Mouse (Mus musculus) brain, embryonic 14.5 days (tissue): ENCODE measurements around the gene Tmem268. TPM values are rescaled to one million over a fixed set of nuclear protein-coding genes. Genes with fewer than 3 reads are reported as not detected.

Source experiments
- DNase-seq: peaks from one replicate; pipeline ENCODE4 v3.0.0-alpha.2; 2011; ENCODE audit warnings: low read depth
- CTCF ChIP-seq: fragments of 200-500 bp; IDR thresholded peaks from 2 replicates; pipeline ENCODE4 v1.5.1; 2012; ENCODE audit warnings: inconsistent platforms, mild to moderate bottlenecking, moderate library complexity, borderline replicate concordance; ENCODE audit not compliant: insufficient read depth, insufficient read length; ENCODE audit errors: extremely low read depth
- POLR2A ChIP-seq: fragments of 200-500 bp; IDR thresholded peaks from 2 replicates; pipeline ENCODE4 v1.6.1; 2012; ENCODE audit warnings: mild to moderate bottlenecking, inconsistent platforms, borderline replicate concordance; ENCODE audit not compliant: poor library complexity, insufficient read depth, insufficient read length, severe bottlenecking; ENCODE audit errors: extremely low read depth
- polyA plus RNA-seq: library from polyadenylated mRNA; depleted of rRNA; stranded (reverse); fragments of >200 nt; gene quantifications from 2 replicates; pipeline ENCODE4 v1.2.3, GENCODE M21; 2012

Gene Tmem268
- polyA plus RNA-seq, 1 experiment: 5.2 TPM

DNA sequence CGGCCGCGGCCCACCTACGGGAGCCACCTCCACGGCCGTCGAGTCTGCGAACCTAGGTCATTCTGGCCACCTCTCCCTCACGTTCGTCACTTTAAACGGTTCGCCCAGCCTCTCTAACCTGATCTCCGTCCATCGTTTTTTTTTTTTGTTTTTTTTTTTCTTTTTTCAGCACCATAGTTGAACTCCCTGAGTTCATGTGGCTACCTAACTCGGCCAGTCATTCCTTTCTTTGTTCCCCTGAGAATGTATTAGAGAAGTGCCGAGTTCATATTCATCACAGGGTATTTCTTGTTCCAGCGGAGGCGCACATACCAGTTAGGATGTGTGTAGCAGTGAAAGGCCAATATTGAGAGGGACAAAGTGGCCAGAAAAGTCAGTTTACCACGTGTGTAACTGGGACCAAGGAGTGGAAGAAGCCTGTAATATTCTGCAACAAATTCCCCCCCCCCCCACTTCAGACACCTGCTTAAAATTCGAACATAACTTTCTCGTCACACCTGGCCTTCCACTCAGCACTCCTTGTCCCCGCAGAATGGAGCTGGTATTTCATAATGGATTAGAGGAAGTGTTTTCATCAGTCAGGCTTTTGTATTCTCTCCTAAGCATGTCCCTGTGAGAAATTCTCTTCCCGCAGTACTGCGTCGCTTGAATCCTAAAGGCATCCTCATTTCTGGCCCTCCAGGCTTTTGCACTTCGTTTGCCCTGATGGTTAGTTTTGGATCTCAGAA lies 13.2 kb upstream of the Tmem268 start:
- TF ChIP-seq CTCF: no peak
- no peak for TF ChIP-seq POLR2A
- DNase-seq: peak; percentile 27

DNA sequence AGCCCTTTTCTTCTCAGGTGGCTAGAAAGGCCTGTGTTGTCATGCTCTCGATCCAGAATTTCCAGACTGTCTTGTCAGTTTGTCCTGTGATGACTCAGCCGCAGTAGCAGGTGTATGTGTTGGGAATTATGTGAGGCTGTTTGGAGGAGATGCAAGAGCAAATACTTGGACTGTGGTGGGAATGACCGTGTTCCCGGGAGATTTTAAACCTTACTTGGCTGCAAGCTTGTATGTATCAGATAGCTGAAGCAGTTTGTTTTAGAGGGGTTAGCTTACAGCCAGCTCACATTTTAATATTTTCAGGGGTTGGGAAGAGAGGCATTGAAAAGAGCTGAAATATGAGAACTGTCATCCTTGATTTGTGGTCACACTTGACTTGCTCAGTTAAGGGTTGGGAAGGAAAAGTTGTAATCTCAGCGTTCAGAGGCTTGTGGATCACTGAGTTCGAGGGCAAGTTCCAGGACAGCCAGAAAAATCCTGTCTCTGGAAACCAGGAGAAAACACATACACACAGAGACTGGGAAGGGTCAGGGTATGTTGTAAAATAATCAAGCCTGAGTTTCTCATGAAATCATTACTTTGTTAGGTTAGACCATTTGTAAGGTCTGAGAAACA lies 12.0 kb upstream of the Tmem268 start:
- no peak for DNase-seq
- TF ChIP-seq POLR2A (no peak), CTCF (no peak)

DNA sequence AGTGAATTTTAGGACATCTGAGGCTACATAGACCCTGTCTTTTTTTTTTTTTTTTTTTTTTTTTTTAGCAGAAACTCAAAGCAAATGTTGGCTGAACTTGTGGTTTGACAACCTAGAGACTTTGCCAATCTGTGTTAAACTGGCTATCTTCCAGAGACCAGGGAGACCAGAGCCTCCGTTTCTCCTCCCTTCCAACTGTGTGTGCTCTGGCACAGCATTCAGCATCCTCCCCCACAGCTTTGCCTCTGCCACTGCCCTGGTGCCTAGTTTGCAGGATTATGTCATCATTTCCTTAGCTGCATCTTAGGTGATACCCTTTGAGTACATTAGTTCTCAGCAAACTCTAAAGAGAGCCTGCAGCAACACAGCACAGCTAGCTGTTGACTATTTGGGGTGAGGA lies 10.8 kb upstream of the Tmem268 start:
- peak; percentile 44 for DNase-seq
- TF ChIP-seq POLR2A (no peak), CTCF (no peak)

DNA sequence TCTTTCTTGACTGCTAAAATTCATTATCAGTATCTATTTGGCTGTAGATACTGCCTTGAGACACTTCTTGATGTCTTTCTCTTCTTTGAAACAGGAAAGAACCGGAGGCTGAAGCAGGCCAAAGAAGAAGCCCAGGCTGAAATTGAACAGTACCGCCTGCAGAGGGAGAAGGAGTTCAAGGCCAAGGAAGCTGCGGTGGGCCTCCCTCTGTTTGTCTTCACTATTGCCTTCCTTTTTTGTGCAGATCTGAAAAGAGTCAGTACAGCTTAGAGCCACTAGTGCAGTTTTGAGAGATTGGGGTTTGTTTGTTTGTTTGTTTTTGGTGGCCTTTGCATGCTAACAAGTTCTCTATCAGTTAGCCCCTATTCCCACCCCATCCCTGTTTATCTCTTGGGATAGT lies 10.1 kb upstream of the Tmem268 start:
- DNase-seq: no peak
- TF ChIP-seq CTCF: no peak
- TF ChIP-seq POLR2A: no peak

DNA sequence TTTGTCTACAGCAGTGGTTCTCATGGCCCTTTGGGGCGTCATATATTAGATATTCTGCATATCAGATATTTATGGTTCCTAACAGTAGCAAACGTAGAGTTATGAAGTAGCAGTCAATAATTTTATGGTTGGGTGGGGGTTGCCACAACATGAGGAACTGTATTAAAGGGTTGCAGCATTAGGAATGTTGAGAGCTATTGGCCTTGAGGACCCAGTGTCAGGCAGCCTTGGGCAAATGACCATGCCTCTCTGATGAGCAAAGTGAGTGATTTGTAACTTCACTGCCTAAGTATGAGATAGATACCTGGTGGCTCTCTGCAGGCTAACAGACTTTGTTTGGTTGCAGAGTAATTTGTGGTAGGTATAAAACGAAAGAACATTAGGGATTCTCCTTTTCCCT lies 7.7 kb upstream of the Tmem268 start:
- TF ChIP-seq CTCF (no peak), POLR2A (no peak)
- DNase-seq: no peak

DNA sequence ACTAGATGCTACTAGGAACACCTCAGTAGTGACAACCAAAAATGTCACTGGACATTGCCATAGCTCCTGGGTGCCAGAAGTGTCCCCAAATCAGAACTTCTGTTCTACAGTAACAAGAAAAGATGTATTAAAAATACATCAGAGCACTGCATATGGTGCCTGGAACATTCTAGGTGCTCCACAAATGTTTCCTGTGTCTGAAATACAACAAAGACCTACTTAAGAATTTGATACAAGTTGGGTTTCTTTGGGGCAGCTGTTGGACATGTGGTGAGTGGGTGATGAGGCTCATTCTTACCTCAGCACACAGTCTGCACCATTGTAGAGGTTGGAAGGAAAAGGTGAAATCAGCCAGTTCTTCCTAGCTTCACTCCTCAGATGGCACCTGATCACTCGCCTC lies 5.7 kb upstream of the Tmem268 start:
- no peak for DNase-seq
- TF ChIP-seq CTCF (no peak), POLR2A (no peak)

DNA sequence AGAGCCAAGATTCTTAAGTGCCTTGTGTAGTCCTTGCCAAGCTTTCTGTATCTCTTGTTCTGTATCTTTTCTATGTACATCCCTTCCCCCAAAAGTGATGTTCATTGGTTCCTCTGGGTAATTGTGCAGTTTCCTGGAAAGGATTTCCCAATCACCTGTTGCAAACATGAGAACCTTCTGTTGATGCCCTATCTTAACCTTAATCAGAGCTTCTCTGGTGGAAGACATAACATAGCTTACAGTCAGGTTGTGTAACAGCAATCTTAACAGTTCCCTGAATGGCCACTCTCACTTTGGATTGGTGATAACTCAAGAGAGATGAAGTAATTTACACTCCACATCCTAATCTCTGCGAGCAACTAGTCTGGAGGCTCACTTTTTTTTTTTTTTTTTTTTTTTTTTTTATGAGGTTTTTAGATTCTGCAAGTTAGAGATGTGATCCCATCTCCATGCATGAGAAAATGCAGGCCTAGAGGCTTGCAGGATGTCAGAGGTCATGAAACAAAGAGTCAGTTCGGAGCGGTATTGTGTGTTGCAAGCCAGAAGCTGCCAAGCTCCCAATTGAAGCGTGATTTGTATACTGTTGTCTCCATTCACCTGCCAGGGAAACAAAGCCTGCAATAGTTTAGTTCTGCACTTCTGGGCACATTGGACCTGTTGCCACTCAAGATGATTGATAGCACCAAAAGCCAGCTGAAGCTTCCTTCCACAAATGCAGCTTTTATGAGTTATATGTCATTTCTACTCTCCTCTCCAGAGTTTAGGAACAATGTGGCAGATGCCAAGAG lies 4.6 kb upstream of the Tmem268 start:
- DNase-seq: peak; percentile 27
- TF ChIP-seq POLR2A (no peak), CTCF (no peak)

DNA sequence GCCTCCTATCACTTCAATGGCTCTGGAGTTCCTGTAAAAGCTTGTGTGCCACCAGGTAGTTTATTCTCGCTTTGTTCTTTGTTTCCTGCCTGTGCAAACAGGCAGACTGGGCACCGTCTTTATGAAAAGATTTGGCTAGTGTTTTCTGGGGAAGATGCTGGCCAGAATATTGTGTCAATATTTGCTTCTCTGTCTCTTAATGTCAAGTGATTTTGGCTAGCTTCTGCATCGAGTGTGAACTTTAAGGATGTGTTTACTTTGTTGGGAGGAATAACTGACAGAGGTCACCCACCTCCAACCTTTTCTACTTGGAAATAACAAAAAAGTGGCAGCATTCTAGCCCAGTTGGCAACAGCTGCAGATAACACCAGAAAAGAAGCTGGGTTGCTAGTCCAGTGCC lies 4.0 kb upstream of the Tmem268 start:
- no peak for TF ChIP-seq CTCF
- no peak for TF ChIP-seq POLR2A
- no peak for DNase-seq

DNA sequence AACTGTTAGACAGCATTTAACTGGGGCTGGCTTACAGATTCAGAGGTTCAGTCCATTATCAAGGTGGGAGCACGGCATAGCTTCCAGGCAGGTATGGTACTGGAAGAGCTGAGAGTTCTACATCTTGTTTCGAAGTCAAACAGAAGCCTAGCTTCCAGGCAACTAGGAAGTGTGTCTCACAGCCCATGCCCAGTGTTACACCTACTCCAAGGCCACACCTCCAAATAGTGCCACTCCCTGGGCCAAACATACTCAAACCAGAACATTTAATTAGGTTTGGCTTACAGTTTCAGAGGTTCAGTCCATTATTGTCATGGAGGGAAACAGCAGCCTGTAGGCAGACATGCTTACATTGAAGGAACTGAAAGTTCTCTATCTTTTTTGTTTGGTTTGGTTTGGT lies 3.5 kb upstream of the Tmem268 start:
- DNase-seq: no peak
- TF ChIP-seq CTCF: no peak
- no peak for TF ChIP-seq POLR2A

DNA sequence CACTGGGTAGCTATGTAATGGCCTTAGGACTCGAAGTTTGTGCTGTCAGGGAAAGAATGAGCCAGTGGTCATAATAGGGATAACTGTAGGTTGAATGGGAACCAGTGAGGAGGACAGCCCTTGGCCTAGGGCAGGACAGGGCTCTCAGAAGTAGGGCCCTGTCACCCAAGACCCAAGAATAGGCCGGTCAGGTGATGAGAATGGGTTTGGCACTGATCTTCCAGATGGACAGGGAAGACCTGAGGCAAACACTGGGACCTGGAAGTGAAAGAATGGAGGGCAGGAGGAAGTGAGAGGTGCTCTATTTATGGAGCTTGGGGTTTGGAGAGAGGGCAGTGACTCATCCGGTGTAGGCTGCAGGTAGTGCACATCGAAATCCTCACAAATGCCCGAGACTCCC lies 1.9 kb upstream of the Tmem268 start:
- no peak for DNase-seq
- TF ChIP-seq CTCF: no peak
- no peak for TF ChIP-seq POLR2A
